Mouse (Mus musculus) liver, embryonic 14.5 days (tissue): ENCODE data around the gene Hspa1b. TPM values are rescaled to one million over a fixed set of nuclear protein-coding genes. Genes with fewer than 3 reads are reported as not detected.
A peak's percentile ranks its signal among the peaks of the same experiment; 100 is the strongest.

Experiments used
- ATAC-seq: fragments of 200-750 bp; cut with Nextera tagmentation; 2 replicates; pipeline ENCODE4 v1.8.0; 2017; ENCODE audit warnings: moderate number of reproducible peaks, mild to moderate bottlenecking, moderate library complexity; ENCODE audit not compliant: insufficient read depth
- DNase-seq, 3 experiments: peaks; one replicate each; pipeline ENCODE4 v3.0.0-alpha.2; 2012 to 2013; ENCODE audit warnings: low read depth in 3 of 3, low spot score in 3 of 3
- H3K27ac ChIP-seq: fragments of 300-500 bp; sonication (generic); 2 replicates; pipeline ENCODE4 v1.5.1; 2014; ENCODE audit warnings: moderate library complexity, mild to moderate bottlenecking, control low read depth, inconsistent platforms
- H3K27me3 ChIP-seq: fragments of 300-500 bp; sonication (generic); 2 replicates; pipeline ENCODE4 v1.6.1; 2014; ENCODE audit warnings: mild to moderate bottlenecking, low read length, moderate library complexity; ENCODE audit not compliant: control insufficient read depth, insufficient read depth
- H3K36me3 ChIP-seq: fragments of 300-500 bp; sonication (generic); replicated peaks from 2 replicates; pipeline ENCODE4 v1.6.1; 2014; ENCODE audit warnings: low read depth; ENCODE audit not compliant: control insufficient read depth, insufficient read depth
- H3K4me1 ChIP-seq, 2 experiments: fragments of 200-500 bp in 1 of 2; fragments of 300-500 bp in 1 of 2; sonication (generic) in 1 of 2; replicated peaks; 2 replicates each; pipeline ENCODE4 v1.6.1; 2012 to 2014; ENCODE audit warnings: antibody characterized with exemption in 1 of 2, inconsistent platforms in 1 of 2, low read length in 1 of 2; ENCODE audit not compliant: control insufficient read depth in 2 of 2, insufficient read depth in 2 of 2
- H3K4me2 ChIP-seq: fragments of 300-500 bp; sonication (generic); 2 replicates; pipeline ENCODE4 v1.6.1; 2014; ENCODE audit warnings: low read depth, mild to moderate bottlenecking, control low read depth, moderate library complexity
- H3K4me3 ChIP-seq, 2 experiments: fragments of 200-500 bp in 1 of 2; fragments of 300-500 bp in 1 of 2; sonication (generic) in 1 of 2; 2 replicates each; pipeline ENCODE4 v1.5.1; 2012 to 2014; ENCODE audit warnings: low read depth in 2 of 2, low read length in 2 of 2, mild to moderate bottlenecking in 2 of 2, control low read depth in 1 of 2, inconsistent platforms in 1 of 2, moderate library complexity in 1 of 2; ENCODE audit not compliant: insufficient read depth in 1 of 2
- H3K9ac ChIP-seq: fragments of 300-500 bp; sonication (generic); replicated peaks from 2 replicates; pipeline ENCODE4 v1.6.1; 2014; ENCODE audit warnings: mild to moderate bottlenecking, control low read depth, moderate library complexity
- H3K9me3 ChIP-seq: fragments of 300-500 bp; sonication (generic); 2 replicates; pipeline ENCODE4 v1.6.1; 2016; ENCODE audit warnings: low read length, mixed read lengths; ENCODE audit not compliant: control insufficient read depth
- CTCF ChIP-seq: IDR thresholded peaks from 2 replicates; pipeline ENCODE4 v1.5.1; 2016; ENCODE audit warnings: antibody characterized with exemption, low read depth, control low read depth
- EP300 ChIP-seq: IDR thresholded peaks from 2 replicates; pipeline ENCODE4 v1.6.1; 2016; ENCODE audit warnings: antibody characterized with exemption, low read depth
- WGBS: fragments of 180-500 bp; shearing (Covaris S2); extraction: QIAGEN DNeasy Blood & Tissue Kit; methylation state at CpG from one replicate; pipeline ENCODE4 v1.1.7; 2014; ENCODE audit not compliant: insufficient replicate concordance; 5-methylcytosine and 5-hydroxymethylcytosine counted together
- polyA plus RNA-seq, 2 experiments: library from polyadenylated mRNA; depleted of rRNA in 1 of 2; stranded (reverse) in 1 of 2; unstranded in 1 of 2; fragments of >200 nt; fragmentation: Nextera tagmentation in 1 of 2; extraction: Ambion mirVana in 1 of 2; gene quantifications; 2 replicates each; pipeline versions ENCODE4 v1.2.1 to v1.2.3; 2012 to 2014

Gene Hspa1b
- polyA plus RNA-seq, 2 experiments, result 1.5 TPM; not detected in 1

GRCm38 (mm10) chr17:34937960-34938505 is 21.0 kb downstream of the Hspa1b start:
- Histone ChIP-seq H3K27me3 (no peaks in the 10 kb centered on the region), H3K4me2 (no peak overlapping the region), H3K4me1 (peaks cover 4 to 6% of the 10 kb centered on the region in 2 experiments), H3K4me3 (no peak overlapping the region), H3K27ac (no peak overlapping the region), H3K36me3 (no peaks in the 10 kb centered on the region), H3K9ac (no peak overlapping the region), H3K9me3 (no peaks in the 10 kb centered on the region)
- DNase-seq (no peak), ATAC-seq (no peak)
- 68% methylated on average over 6 of the region's 6 CpGs for WGBS
- TF ChIP-seq EP300, result no peak
- TF ChIP-seq CTCF, result no peak

DNA sequence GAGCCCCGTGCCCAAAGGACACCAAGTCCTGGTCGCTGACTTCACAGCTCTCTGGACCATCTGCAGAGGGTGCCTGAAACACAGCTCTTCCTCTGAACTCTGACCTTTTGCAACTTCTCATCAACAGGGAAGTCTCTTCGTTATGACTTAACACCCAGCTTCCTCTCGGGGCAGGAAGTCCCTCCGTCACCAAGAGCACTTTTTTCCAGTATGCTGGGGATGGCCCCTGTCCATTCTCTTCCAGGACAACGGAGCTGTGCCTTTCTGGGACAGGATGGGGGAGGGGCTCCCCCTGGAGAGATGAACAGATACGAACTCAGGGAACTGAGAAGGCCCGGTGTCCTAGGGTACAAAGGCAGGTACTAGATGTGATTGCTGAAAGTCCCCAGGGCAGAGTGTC is 24.2 kb downstream of the Hspa1b start:
- WGBS, result 40% methylated on average over 8 of the region's 8 CpGs
- Histone ChIP-seq H3K27me3 (no peaks in the 10 kb centered on the region), H3K4me3 (no peak overlapping the region), H3K4me1 (peaks cover 2 to 5% of the 10 kb centered on the region in 2 experiments; a peak in 3 of 4 replicates), H3K9me3 (no peaks in the 10 kb centered on the region), H3K4me2 (no peak overlapping the region), H3K9ac (no peak overlapping the region), H3K27ac (no peak overlapping the region), H3K36me3 (no peaks in the 10 kb centered on the region)
- DNase-seq (no peak), ATAC-seq (no peak)
- TF ChIP-seq EP300 (no peak), CTCF (no peak)

- DNase-seq (no peak), ATAC-seq (no peak)
- Histone ChIP-seq H3K9ac (no peak overlapping the region), H3K9me3 (no peaks in the 10 kb centered on the region), H3K27ac (no peak overlapping the region), H3K4me2 (peak overlapping the region; percentile 31), H3K4me1 (peaks cover 2 to 5% of the 10 kb centered on the region in 2 experiments; a peak in 3 of 4 replicates), H3K36me3 (no peaks in the 10 kb centered on the region), H3K27me3 (no peaks in the 10 kb centered on the region), H3K4me3 (no peak overlapping the region)
- TF ChIP-seq EP300 (no peak), CTCF (no peak)
- WGBS, result 73% methylated on average over 24 of the region's 24 CpGs
These were observed 25.0 kb downstream of the Hspa1b start for GRCm38 (mm10) chr17:34934031-34934430.

GRCm38 (mm10) chr17:34932287-34932686 is 26.8 kb downstream of the Hspa1b start:
- Histone ChIP-seq H3K4me1 (peaks cover 2 to 5% of the 10 kb centered on the region in 2 experiments; a peak in 3 of 4 replicates), H3K27me3 (no peaks in the 10 kb centered on the region), H3K4me3 (peak overlapping the region in 1 of 2 experiments; percentile 61; a peak in 2 of 4 replicates), H3K9ac (peak overlapping the region; percentile 58; the same call in 1 of the 2 replicates), H3K9me3 (no peaks in the 10 kb centered on the region), H3K27ac (no peak overlapping the region), H3K36me3 (no peaks in the 10 kb centered on the region), H3K4me2 (peak overlapping the region; percentile 89)
- ATAC-seq, result no peak
- DNase-seq, result no peak
- WGBS, result 68% methylated on average over 8 of the region's 8 CpGs
- TF ChIP-seq EP300 (no peak), CTCF (no peak)

DNA sequence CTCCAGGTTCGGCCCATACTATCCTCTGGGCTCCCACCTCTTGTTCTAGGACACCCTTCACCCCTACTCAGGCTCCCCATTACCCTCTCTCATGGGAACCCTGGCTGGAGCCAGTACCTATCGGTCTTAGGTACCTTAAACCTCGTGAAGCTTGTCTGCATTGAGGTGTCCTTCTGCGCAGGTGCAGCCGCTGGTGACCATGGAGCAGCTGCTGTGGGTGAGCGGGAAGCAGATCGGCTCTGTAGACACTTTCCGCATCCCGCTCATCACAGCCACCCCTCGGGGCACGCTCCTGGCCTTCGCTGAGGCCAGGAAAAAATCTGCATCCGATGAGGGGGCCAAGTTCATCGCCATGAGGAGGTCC is 27.3 kb downstream of the Hspa1b start:
- H3K27ac ChIP-seq, result no peak overlapping the region
- no peaks in the 10 kb centered on the region for H3K9me3 ChIP-seq
- WGBS, result 18% methylated on average over 14 of the region's 14 CpGs
- H3K36me3 ChIP-seq, result no peaks in the 10 kb centered on the region
- H3K4me3 ChIP-seq, result peak overlapping the region; percentile 61 to 62
- TF ChIP-seq EP300 (no peak), CTCF (no peak)
- no peak for DNase-seq
- no peak for ATAC-seq
- H3K9ac ChIP-seq, result peak overlapping the region; percentile 58
- peak overlapping the region; percentile 89 for H3K4me2 ChIP-seq
- peaks cover 2 to 5% of the 10 kb centered on the region in 2 experiments; a peak in 3 of 4 replicates for H3K4me1 ChIP-seq
- H3K27me3 ChIP-seq, result no peaks in the 10 kb centered on the region
